Mouse (Mus musculus) intestine, embryonic 16.5 days (tissue): ENCODE results near the gene Sp4. TPM values are rescaled to one million over a fixed set of nuclear protein-coding genes. Genes with fewer than 3 reads are reported as not detected.
A peak's percentile ranks its signal among the peaks of the same experiment; 100 is the strongest.

Experiments used
- ATAC-seq: fragments of 200-750 bp; cut with Nextera tagmentation; 2 replicates; pipeline ENCODE4 v1.8.0; 2017; ENCODE audit warnings: moderate TSS enrichment, moderate library complexity
- H3K27ac ChIP-seq: fragments of 300-500 bp; sonication (generic); 2 replicates; pipeline ENCODE4 v1.5.1; 2014; ENCODE audit warnings: mild to moderate bottlenecking, low read length
- H3K27me3 ChIP-seq: fragments of 300-500 bp; sonication (generic); replicated peaks from 2 replicates; pipeline ENCODE4 v1.6.1; 2014; ENCODE audit warnings: low read length, control low read depth, mixed read lengths; ENCODE audit not compliant: control insufficient read depth, insufficient read depth
- H3K36me3 ChIP-seq: fragments of 300-500 bp; sonication (generic); 2 replicates; pipeline ENCODE4 v1.6.1; 2014; ENCODE audit warnings: low read length, control low read depth; ENCODE audit not compliant: control insufficient read depth, insufficient read depth
- H3K4me1 ChIP-seq: fragments of 300-500 bp; sonication (generic); 2 replicates; pipeline ENCODE4 v1.6.1; 2014; ENCODE audit warnings: low read length, control low read depth, mixed read lengths; ENCODE audit not compliant: control insufficient read depth, insufficient read depth
- H3K4me2 ChIP-seq: fragments of 300-500 bp; sonication (generic); 2 replicates; pipeline ENCODE4 v1.6.1; 2014; ENCODE audit warnings: low read depth, low read length, control low read depth
- H3K4me3 ChIP-seq: fragments of 300-500 bp; sonication (generic); 2 replicates; pipeline ENCODE4 v1.5.1; 2014; ENCODE audit warnings: mild to moderate bottlenecking, low read length
- H3K9ac ChIP-seq: fragments of 300-500 bp; sonication (generic); 2 replicates; pipeline ENCODE4 v1.6.1; 2014; ENCODE audit warnings: low read depth, low read length
- H3K9me3 ChIP-seq: fragments of 300-500 bp; sonication (generic); 2 replicates; pipeline ENCODE4 v1.6.1; 2016; ENCODE audit warnings: low read length, control low read depth; ENCODE audit not compliant: control insufficient read depth
- WGBS: fragments of 180-500 bp; shearing (Covaris S2); extraction: QIAGEN DNeasy Blood & Tissue Kit; methylation state at CpG from one replicate; pipeline ENCODE4 v1.1.7; 2014; 5-methylcytosine and 5-hydroxymethylcytosine counted together
- polyA plus RNA-seq: library from polyadenylated mRNA; unstranded; fragments of >200 nt; fragmentation: Nextera tagmentation; extraction: Ambion mirVana; gene quantifications from 2 replicates; pipeline ENCODE4 v1.2.1, GENCODE M21; 2015

The Sp4 gene
- polyA plus RNA-seq, 1 experiment from 2014 or later = 3.9 TPM

GRCm38 (mm10) chr12:118212163-118212562 is 89.1 kb downstream of the Sp4 start:
- H3K36me3 ChIP-seq = no peaks in the 10 kb centered on the region
- H3K9me3 ChIP-seq = no peaks in the 10 kb centered on the region
- WGBS = 72% methylated on average over 2 of the region's 2 CpGs
- H3K9ac ChIP-seq = no peak overlapping the region
- no peak overlapping the region for H3K27ac ChIP-seq
- no peak overlapping the region for H3K4me3 ChIP-seq
- no peak overlapping the region for H3K4me2 ChIP-seq
- H3K27me3 ChIP-seq = no peaks in the 10 kb centered on the region
- H3K4me1 ChIP-seq = no peaks in the 10 kb centered on the region
- ATAC-seq = no peak

- H3K36me3 ChIP-seq = no peaks in the 10 kb centered on the region
- peak within 1 kb of the TSS; percentile 61 for H3K4me3 ChIP-seq
- H3K9ac ChIP-seq = peak within 1 kb of the TSS; percentile 36; the same call in 1 of the 2 replicates
- no peaks in the 10 kb centered on the region for H3K9me3 ChIP-seq
- H3K27ac ChIP-seq = no peak within 1 kb of the TSS
- H3K27me3 ChIP-seq = peaks cover 5% of the 10 kb centered on the region; the same call in 1 of the 2 replicates
- peak; percentile 100 for ATAC-seq
- peak within 1 kb of the TSS; percentile 98 for H3K4me2 ChIP-seq
- H3K4me1 ChIP-seq = no peaks in the 10 kb centered on the region
- under 1% methylated on average over 47 of the region's 47 CpGs for WGBS
These were observed 102.7 kb downstream of the Sp4 start, which contains the start of gene Dnah11 for GRCm38 (mm10) chr12:118198386-118199093. Gene Dnah11 (minus strand): TSS chr12:118199043.

- Histone ChIP-seq H3K27ac (no peak overlapping the region), H3K4me3 (no peak overlapping the region), H3K9ac (no peak overlapping the region), H3K4me2 (no peak overlapping the region), H3K4me1 (no peaks in the 10 kb centered on the region), H3K27me3 (peaks cover 5% of the 10 kb centered on the region; the same call in 1 of the 2 replicates), H3K9me3 (no peaks in the 10 kb centered on the region), H3K36me3 (no peaks in the 10 kb centered on the region)
- WGBS = 68% methylated on average over 2 of the region's 2 CpGs
- ATAC-seq = no peak
These were observed 104.7 kb downstream of the Sp4 start for GRCm38 (mm10) chr12:118196583-118196982.

- ATAC-seq = no peak
- no peaks in the 10 kb centered on the region for H3K36me3 ChIP-seq
- WGBS = 83% methylated on average over 3 of the region's 3 CpGs
These were observed 111.7 kb downstream of the Sp4 start for GRCm38 (mm10) chr12:118189535-118189934.

GRCm38 (mm10) chr12:118187663-118188062 is 113.6 kb downstream of the Sp4 start:
- no peak overlapping the region for H3K9ac ChIP-seq
- 35% methylated on average over 2 of the region's 2 CpGs for whole genome bisulfite sequencing

More at GRCm38 (mm10) chr12:118189535-118189934, 111.7 kb downstream of the Sp4 start:
- H3K27ac ChIP-seq = no peak overlapping the region
- no peaks in the 10 kb centered on the region for H3K27me3 ChIP-seq
- H3K9ac ChIP-seq = no peak overlapping the region
- H3K4me2 ChIP-seq = no peak overlapping the region
- no peak overlapping the region for H3K4me3 ChIP-seq
- no peaks in the 10 kb centered on the region for H3K9me3 ChIP-seq
- peaks cover 20% of the 10 kb centered on the region for H3K4me1 ChIP-seq

GRCm38 (mm10) chr12:118186881-118187489 is 114.3 kb downstream of the Sp4 start:
- Histone ChIP-seq H3K4me3 (no peak overlapping the region), H3K36me3 (no peaks in the 10 kb centered on the region), H3K9ac (no peak overlapping the region), H3K27me3 (no peaks in the 10 kb centered on the region), H3K4me2 (peak overlapping the region; percentile 38; the same call in 1 of the 2 replicates), H3K4me1 (peaks cover 21% of the 10 kb centered on the region), H3K9me3 (no peaks in the 10 kb centered on the region), H3K27ac (peak overlapping the region; percentile 81)
- peak; percentile 86 for ATAC-seq
- 10% methylated on average over 4 of the region's 4 CpGs for WGBS

More at GRCm38 (mm10) chr12:118187663-118188062, 113.6 kb downstream of the Sp4 start:
- Histone ChIP-seq H3K36me3 (no peaks in the 10 kb centered on the region), H3K4me1 (peaks cover 21% of the 10 kb centered on the region), H3K27ac (peak overlapping the region; percentile 65), H3K9me3 (no peaks in the 10 kb centered on the region), H3K27me3 (no peaks in the 10 kb centered on the region), H3K4me3 (no peak overlapping the region), H3K4me2 (no peak overlapping the region)
- peak; percentile 78 for ATAC-seq

GRCm38 (mm10) chr12:118186120-118186880 is 114.9 kb downstream of the Sp4 start:
- 11% methylated on average over 4 of the region's 4 CpGs for WGBS
- Histone ChIP-seq H3K4me2 (0 out of 2 replicates have a peak overlapping the region, but pooled peaks have one; percentile 0), H3K36me3 (no peaks in the 10 kb centered on the region), H3K27ac (peak overlapping the region; percentile 81), H3K4me1 (peaks cover 21% of the 10 kb centered on the region), H3K9ac (no peak overlapping the region), H3K9me3 (no peaks in the 10 kb centered on the region), H3K27me3 (no peaks in the 10 kb centered on the region), H3K4me3 (no peak overlapping the region)
- ATAC-seq = peak; percentile 76
